Mouse (Mus musculus) kidney, embryonic 15.5 days (tissue): Measurements from ENCODE around the gene Alg13. TPM values are rescaled to one million over a fixed set of nuclear protein-coding genes. Genes with fewer than 3 reads are reported as not detected.

Experiments used
- ATAC-seq: fragments of 200-750 bp; cut with Nextera tagmentation; replicated peaks from 2 replicates; pipeline ENCODE4 v1.8.0; 2017; ENCODE audit warnings: moderate TSS enrichment; ENCODE audit not compliant: low FRiP score
- H3K27ac ChIP-seq: fragments of 300-500 bp; sonication (generic); 2 replicates; pipeline ENCODE4 v1.5.1; 2015; ENCODE audit warnings: mild to moderate bottlenecking, inconsistent platforms
- H3K27me3 ChIP-seq: fragments of 300-500 bp; sonication (generic); 2 replicates; pipeline ENCODE4 v1.6.1; 2015; ENCODE audit warnings: inconsistent platforms
- H3K36me3 ChIP-seq: fragments of 300-500 bp; sonication (generic); 2 replicates; pipeline ENCODE4 v1.6.1; 2015; ENCODE audit warnings: inconsistent platforms
- H3K4me1 ChIP-seq: fragments of 300-500 bp; sonication (generic); 2 replicates; pipeline ENCODE4 v1.6.1; 2015; ENCODE audit warnings: inconsistent platforms
- H3K4me2 ChIP-seq: fragments of 300-500 bp; sonication (generic); 2 replicates; pipeline ENCODE4 v1.6.1; 2015; ENCODE audit warnings: moderate library complexity, mild to moderate bottlenecking, inconsistent platforms
- H3K4me3 ChIP-seq: fragments of 300-500 bp; sonication (generic); replicated peaks from 2 replicates; pipeline ENCODE4 v1.5.1; 2015; ENCODE audit warnings: mild to moderate bottlenecking, inconsistent platforms
- H3K9ac ChIP-seq: fragments of 300-500 bp; sonication (generic); 2 replicates; pipeline ENCODE4 v1.6.1; 2015; ENCODE audit warnings: mild to moderate bottlenecking, inconsistent platforms
- H3K9me3 ChIP-seq: fragments of 300-500 bp; sonication (generic); replicated peaks from 2 replicates; pipeline ENCODE4 v1.6.1; 2016; ENCODE audit warnings: inconsistent platforms
- WGBS: fragments of 180-500 bp; shearing (Covaris S2); methylation state at CpG from one replicate; pipeline ENCODE4 v1.1.7; 2015; ENCODE audit warnings: mixed read lengths; 5-methylcytosine and 5-hydroxymethylcytosine counted together
- microRNA-seq: library from miRNA; unstranded; fragments of <30 nt; microRNA quantifications from one replicate; pipeline ENCODE4, GENCODE M21; 2016
- polyA plus RNA-seq: library from polyadenylated mRNA; unstranded; fragments of >200 nt; fragmentation: Nextera tagmentation; extraction: Ambion mirVana; gene quantifications from 2 replicates; pipeline ENCODE4 v1.2.1, GENCODE M21; 2015

Gene Alg13
- polyA plus RNA-seq, 1 experiment from 2014 or later = 28.0 TPM

DNA sequence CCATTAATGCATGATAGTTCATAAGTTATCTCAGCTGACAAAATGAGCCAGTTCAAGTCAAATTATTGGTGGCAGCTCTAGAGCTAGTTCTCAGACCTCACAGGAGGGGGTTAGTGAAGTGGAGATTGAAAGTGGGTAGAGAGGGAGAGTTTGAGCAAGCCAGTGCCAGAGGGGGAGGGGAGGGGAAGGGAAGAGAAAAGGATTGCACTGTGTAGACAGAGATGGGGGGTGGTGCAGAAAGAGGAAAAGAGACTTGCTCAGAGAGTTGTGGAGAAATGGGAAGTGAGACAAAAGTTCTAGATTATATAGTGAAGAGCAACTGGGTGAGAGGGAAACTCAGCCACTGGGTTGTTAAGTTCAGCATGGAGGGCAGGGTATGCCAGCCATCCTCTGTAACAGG is 20.8 kb downstream of the Alg13 start:
- H3K4me2 ChIP-seq = no peak overlapping the region
- ATAC-seq = no peak
- H3K36me3 ChIP-seq = no peaks in the 10 kb centered on the region
- no peak overlapping the region for H3K4me3 ChIP-seq
- H3K27me3 ChIP-seq = no peaks in the 10 kb centered on the region
- no peaks in the 10 kb centered on the region for H3K9me3 ChIP-seq
- H3K9ac ChIP-seq = no peak overlapping the region
- no peak overlapping the region for H3K27ac ChIP-seq
- H3K4me1 ChIP-seq = no peaks in the 10 kb centered on the region

DNA sequence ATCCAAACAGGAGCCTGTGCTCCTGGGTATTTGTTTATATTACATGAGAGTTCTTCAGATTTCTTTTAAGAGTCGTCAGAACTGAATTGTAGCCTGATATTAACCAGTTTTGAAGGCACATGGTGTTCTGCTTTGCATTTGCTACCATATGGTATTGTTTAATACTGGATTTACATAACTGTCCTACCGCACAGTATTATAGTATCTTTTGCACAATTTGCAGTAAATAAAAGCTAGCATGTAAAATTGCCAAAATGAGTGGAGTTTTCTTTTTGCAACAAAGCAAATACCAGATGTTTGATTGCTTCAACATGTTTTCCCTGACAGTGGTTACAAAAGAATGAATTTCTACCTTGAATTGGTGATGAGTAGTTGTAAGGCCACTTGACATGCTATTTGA is 56.6 kb downstream of the Alg13 start:
- Histone ChIP-seq H3K36me3 (peaks cover 11% of the 10 kb centered on the region; the same call in 1 of the 2 replicates), H3K4me2 (no peak overlapping the region), H3K27me3 (no peaks in the 10 kb centered on the region), H3K4me1 (no peaks in the 10 kb centered on the region), H3K9me3 (no peaks in the 10 kb centered on the region), H3K4me3 (no peak overlapping the region), H3K27ac (no peak overlapping the region), H3K9ac (no peak overlapping the region)
- ATAC-seq = no peak
- WGBS = 83% methylated on average over 2 of the region's 2 CpGs

DNA sequence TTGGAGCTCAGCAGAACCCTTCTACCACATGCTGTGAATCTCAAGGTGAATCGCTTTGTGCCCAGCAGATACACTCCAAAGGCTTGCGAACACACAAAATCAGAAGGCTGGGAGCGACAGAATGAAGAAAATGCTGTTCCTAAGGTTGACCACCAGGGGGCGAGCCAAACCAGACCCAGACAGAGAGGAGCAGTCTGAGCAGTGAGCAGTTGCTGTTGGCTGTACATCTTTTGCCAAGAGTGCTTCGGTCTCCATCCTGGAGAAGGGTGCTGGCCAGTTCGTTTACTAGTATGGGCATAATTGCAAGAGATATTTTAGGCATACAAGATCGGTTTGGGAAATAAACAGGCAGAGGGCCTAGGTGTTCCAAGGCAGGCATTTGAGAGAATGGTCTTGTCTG is 85.9 kb downstream of the Alg13 start:
- Histone ChIP-seq H3K4me3 (no peak overlapping the region), H3K36me3 (no peaks in the 10 kb centered on the region), H3K4me1 (no peaks in the 10 kb centered on the region), H3K4me2 (no peak overlapping the region), H3K9me3 (no peaks in the 10 kb centered on the region), H3K27me3 (peaks cover 3% of the 10 kb centered on the region; the same call in 1 of the 2 replicates), H3K27ac (no peak overlapping the region), H3K9ac (no peak overlapping the region)
- no peak for ATAC-seq
- WGBS = 37% methylated on average over 7 of the region's 7 CpGs

DNA sequence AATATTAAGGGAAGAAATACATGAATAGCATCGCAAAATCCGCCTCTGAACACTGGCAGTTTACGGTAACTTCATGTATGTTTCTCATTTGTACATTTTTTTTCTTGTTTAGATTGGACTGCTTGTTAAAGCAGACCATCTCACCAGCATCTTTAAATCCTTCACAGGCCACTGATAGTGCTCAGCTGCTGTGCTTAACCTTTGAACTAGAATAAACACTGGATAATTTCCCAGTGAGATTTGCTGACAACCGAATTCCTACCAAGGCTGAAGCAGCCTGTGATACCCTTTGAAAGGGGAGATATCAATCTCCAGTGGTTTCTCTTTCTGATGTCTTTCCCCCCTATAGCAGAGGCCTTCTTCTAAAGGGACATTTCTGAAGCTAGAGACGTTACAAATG is 90.4 kb downstream of the Alg13 start:
- Histone ChIP-seq H3K9ac (no peak overlapping the region), H3K27me3 (peaks cover 3% of the 10 kb centered on the region; the same call in 1 of the 2 replicates), H3K27ac (no peak overlapping the region), H3K4me3 (no peak overlapping the region), H3K9me3 (no peaks in the 10 kb centered on the region), H3K4me1 (no peaks in the 10 kb centered on the region), H3K4me2 (no peak overlapping the region), H3K36me3 (no peaks in the 10 kb centered on the region)
- WGBS = 51% methylated on average over 5 of the region's 5 CpGs
- ATAC-seq = 0 out of 2 replicates have a peak, but pooled peaks have one; percentile 56

DNA sequence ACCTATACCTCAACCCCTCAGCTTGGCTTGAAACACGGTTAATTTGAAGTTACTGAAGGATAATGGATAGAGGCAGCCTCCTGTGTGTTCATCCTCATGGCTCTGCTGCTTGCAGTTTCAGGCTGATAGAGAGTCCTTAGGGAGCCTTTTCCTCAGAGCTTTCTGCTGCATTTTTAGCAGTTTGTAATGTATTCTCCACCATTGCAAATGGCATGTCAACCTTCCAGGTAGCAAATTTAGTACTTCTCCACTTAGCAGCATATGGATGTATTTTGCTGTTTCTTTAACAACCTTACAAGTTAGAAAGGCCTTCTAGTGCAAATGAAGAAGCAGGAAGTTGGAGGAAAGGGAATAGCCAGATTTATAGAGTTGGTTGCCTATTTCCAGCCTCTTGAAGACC is 102.7 kb downstream of the Alg13 start:
- H3K4me3 ChIP-seq = no peak overlapping the region
- no peaks in the 10 kb centered on the region for H3K36me3 ChIP-seq
- 47% methylated on average over 1 of the region's 1 CpGs for WGBS
- no peak for ATAC-seq
- H3K4me2 ChIP-seq = no peak overlapping the region
- no peak overlapping the region for H3K27ac ChIP-seq
- H3K27me3 ChIP-seq = peaks cover 12% of the 10 kb centered on the region; the same call in 1 of the 2 replicates
- no peaks in the 10 kb centered on the region for H3K4me1 ChIP-seq
- H3K9ac ChIP-seq = no peak overlapping the region
- H3K9me3 ChIP-seq = no peaks in the 10 kb centered on the region

DNA sequence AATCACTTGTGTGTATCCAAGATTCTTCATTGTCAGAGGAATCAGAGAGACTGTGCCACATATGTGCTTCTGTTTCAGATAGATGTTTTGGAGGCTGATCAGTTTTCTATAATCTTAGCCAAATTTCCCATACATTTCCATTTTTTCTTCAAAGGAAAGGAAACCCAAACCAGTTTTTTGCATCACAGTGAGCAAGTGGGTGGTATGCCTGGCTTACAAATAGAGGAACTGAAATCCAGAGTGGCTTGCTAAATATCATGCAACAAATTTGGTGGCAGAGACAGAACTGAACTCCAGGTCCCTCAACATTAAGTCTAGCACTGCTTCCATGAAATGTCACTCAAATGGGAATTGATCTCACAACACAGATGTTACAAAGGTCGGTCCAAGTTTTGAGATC is 103.5 kb downstream of the Alg13 start:
- Histone ChIP-seq H3K27ac (no peak overlapping the region), H3K4me2 (no peak overlapping the region), H3K27me3 (peaks cover 12% of the 10 kb centered on the region; the same call in 1 of the 2 replicates), H3K9me3 (no peaks in the 10 kb centered on the region), H3K4me1 (no peaks in the 10 kb centered on the region), H3K9ac (no peak overlapping the region), H3K36me3 (no peaks in the 10 kb centered on the region), H3K4me3 (no peak overlapping the region)
- no peak for ATAC-seq
- WGBS = 93% methylated on average over 1 of the region's 1 CpGs

DNA sequence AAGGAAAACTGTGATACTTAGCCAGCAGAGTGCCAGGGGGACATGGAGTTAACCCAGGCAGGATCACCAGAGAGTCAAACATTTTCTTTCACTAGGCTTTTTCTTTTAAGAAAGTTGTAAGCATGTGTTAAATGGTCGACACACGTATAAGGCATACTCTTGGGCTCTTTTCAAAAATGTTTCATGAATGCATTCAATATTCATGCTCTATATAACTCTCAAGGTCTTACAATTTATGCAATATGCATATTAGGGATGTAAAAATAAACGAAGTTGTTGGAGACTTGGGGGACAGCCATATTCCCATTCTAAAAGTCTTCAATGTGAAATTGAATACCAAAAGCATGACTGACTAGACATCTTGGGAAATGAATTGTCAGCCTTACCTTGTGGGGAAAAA is 106.2 kb downstream of the Alg13 start:
- H3K27me3 ChIP-seq = peaks cover 12% of the 10 kb centered on the region; the same call in 1 of the 2 replicates
- 76% methylated on average over 3 of the region's 3 CpGs for WGBS
- H3K27ac ChIP-seq = no peak overlapping the region
- no peak for ATAC-seq
- H3K4me3 ChIP-seq = no peak overlapping the region
- no peak overlapping the region for H3K4me2 ChIP-seq
- no peaks in the 10 kb centered on the region for H3K9me3 ChIP-seq
- H3K4me1 ChIP-seq = no peaks in the 10 kb centered on the region
- H3K9ac ChIP-seq = no peak overlapping the region
- no peaks in the 10 kb centered on the region for H3K36me3 ChIP-seq

Small RNA genes within 50 kb of the gene (microRNA-seq; reads per million reads assigned to microRNA genes)
- not detected for gene Mir680-2

Other genes starting within 250 kb of the Alg13 start
- 0.35 and 0.58 TPM in 2 replicates for gene A730046J19Rik, start 164.1 kb upstream of the Alg13 start, polyA plus RNA-seq
- not detected in 2 replicates for gene Trpc5os, start 138.8 kb downstream of the Alg13 start, polyA plus RNA-seq